Mouse (Mus musculus) neural tube, embryonic 13.5 days (tissue): Measurements from ENCODE around the gene Slc41a1. TPM values are rescaled to one million over a fixed set of nuclear protein-coding genes. Genes with fewer than 3 reads are reported as not detected.

Source experiments
- ATAC-seq: fragments of 200-750 bp; cut with Nextera tagmentation; 2 replicates; pipeline ENCODE4 v1.8.0; 2017; ENCODE audit warnings: low read depth, mild to moderate bottlenecking, moderate TSS enrichment, moderate library complexity
- H3K27ac ChIP-seq: fragments of 300-500 bp; sonication (generic); replicated peaks from 2 replicates; pipeline ENCODE4 v1.5.1; 2015; ENCODE audit warnings: moderate library complexity, mild to moderate bottlenecking, inconsistent platforms
- H3K27me3 ChIP-seq: fragments of 300-500 bp; sonication (generic); 2 replicates; pipeline ENCODE4 v1.6.1; 2015; ENCODE audit warnings: mild to moderate bottlenecking, inconsistent platforms
- H3K36me3 ChIP-seq: fragments of 300-500 bp; sonication (generic); 2 replicates; pipeline ENCODE4 v1.6.1; 2015; ENCODE audit warnings: mild to moderate bottlenecking, inconsistent platforms
- H3K4me1 ChIP-seq: fragments of 300-500 bp; sonication (generic); replicated peaks from 2 replicates; pipeline ENCODE4 v1.6.1; 2015; ENCODE audit warnings: inconsistent platforms
- H3K4me2 ChIP-seq: fragments of 300-500 bp; sonication (generic); 2 replicates; pipeline ENCODE4 v1.6.1; 2015; ENCODE audit warnings: inconsistent platforms, mild to moderate bottlenecking, moderate library complexity
- H3K4me3 ChIP-seq: fragments of 300-500 bp; sonication (generic); 2 replicates; pipeline ENCODE4 v1.5.1; 2015; ENCODE audit warnings: mild to moderate bottlenecking, inconsistent platforms
- H3K9ac ChIP-seq: fragments of 300-500 bp; sonication (generic); 2 replicates; pipeline ENCODE4 v1.6.1; 2015; ENCODE audit warnings: moderate library complexity, mild to moderate bottlenecking, inconsistent platforms
- H3K9me3 ChIP-seq: fragments of 300-500 bp; sonication (generic); 2 replicates; pipeline ENCODE4 v1.6.1; 2016; ENCODE audit warnings: inconsistent platforms
- WGBS: fragments of 180-500 bp; shearing (Covaris S2); methylation state at CpG from one replicate; pipeline ENCODE4 v1.1.7; 2015; 5-methylcytosine and 5-hydroxymethylcytosine counted together
- polyA plus RNA-seq: library from polyadenylated mRNA; unstranded; fragments of >200 nt; fragmentation: Nextera tagmentation; extraction: Ambion mirVana; gene quantifications from 2 replicates; pipeline ENCODE4 v1.2.1, GENCODE M21; 2015

Gene Slc41a1
- polyA plus RNA-seq: 13.0 and 13.9 TPM in 2 replicates

DNA sequence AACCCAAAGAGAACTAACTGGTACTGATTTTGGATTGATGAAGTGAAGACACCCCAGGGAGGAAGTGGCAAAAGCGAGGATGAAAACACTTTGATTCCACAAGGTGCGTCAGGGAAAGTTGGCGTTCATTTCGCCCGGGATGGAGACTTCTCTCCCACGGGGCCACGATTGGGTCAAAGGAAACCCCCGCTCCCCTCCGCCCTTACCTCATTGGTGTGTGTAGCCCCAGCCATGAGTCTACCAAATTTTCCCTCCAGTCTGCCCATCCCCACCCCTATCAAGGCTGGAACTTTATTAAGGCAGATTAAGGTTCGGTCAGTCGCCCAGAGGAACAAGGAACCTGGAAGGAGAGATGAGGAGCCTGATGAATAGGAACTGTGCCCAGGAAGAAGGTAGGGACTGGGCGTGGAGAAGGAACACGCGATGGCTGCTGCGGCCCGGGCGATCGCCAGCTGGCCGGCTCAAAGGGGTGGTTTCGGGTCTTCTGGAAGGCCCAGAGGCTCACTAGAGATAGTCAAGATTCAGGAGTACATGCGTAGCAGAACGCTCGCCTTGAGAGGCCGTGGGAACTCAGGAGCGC, at the start of gene Slc41a1:
Slc41a1 (plus strand) TSS at position 287 of the 580 bp plus-strand sequence.
- peak within 1 kb of the TSS; percentile 83 for H3K27ac ChIP-seq
- ATAC-seq: peak; percentile 70
- peaks cover 45% of the 10 kb centered on the region for H3K4me1 ChIP-seq
- H3K36me3 ChIP-seq: peaks cover 7% of the 10 kb centered on the region; the same call in 1 of the 2 replicates
- H3K9me3 ChIP-seq: no peaks in the 10 kb centered on the region
- H3K4me2 ChIP-seq: peak within 1 kb of the TSS; percentile 76
- peak within 1 kb of the TSS; percentile 76 for H3K4me3 ChIP-seq
- WGBS: 3% methylated on average over 25 of the region's 25 CpGs
- H3K9ac ChIP-seq: peak within 1 kb of the TSS; percentile 77
- 0 out of 2 replicates have a peak, but pooled peaks cover 4% of the 10 kb centered on the region for H3K27me3 ChIP-seq

DNA sequence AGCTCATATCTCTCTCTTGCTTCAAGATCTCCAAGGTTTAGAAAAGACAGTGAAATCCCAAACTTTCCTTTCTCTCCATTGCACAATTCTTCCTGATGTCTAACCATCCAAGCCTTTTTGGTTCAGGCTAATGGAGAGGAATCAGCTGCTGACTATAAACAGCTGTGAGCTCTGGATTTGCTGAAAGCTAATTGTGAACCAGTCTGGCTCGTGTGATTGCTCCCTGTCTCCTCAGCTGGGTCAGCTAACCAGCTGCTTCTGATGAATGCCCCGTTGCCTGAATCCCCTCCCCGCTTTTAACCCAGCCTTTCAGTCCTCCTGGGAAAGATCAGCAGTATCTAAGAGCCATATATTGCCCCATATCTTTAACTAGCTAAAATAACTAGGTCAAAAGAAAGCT, 32.7 kb upstream of the Slc41a1 start:
- WGBS: 23% methylated on average over 3 of the region's 3 CpGs
- H3K27me3 ChIP-seq: peaks cover 10% of the 10 kb centered on the region
- no peak overlapping the region for H3K4me2 ChIP-seq
- H3K27ac ChIP-seq: no peak overlapping the region
- H3K36me3 ChIP-seq: no peaks in the 10 kb centered on the region
- H3K4me3 ChIP-seq: no peak overlapping the region
- H3K9me3 ChIP-seq: no peaks in the 10 kb centered on the region
- no peak; the same call in 1 of the 2 replicates for ATAC-seq
- H3K9ac ChIP-seq: no peak overlapping the region
- H3K4me1 ChIP-seq: peaks cover 9% of the 10 kb centered on the region

DNA sequence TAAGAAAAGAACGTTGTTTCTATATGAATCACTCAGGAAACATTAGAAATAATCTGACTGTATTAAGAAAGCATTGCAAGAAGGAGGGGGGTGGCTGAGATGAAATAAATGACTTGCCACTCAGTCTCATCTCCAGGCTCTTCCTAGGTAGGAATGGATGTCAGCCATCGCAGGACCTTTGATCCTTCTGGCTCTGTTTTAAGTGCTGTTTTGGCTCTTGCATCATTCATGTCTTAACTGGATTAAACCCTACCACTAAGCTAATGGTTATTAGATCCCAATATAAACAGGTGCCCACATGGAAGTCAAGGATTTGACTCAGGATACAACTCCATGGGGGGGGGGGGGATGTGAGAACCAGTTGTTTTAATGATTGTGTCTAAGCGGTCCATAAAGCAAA, 32.1 kb upstream of the Slc41a1 start:
- no peak for ATAC-seq
- Histone ChIP-seq H3K4me3 (no peak overlapping the region), H3K9me3 (no peaks in the 10 kb centered on the region), H3K4me2 (no peak overlapping the region), H3K36me3 (no peaks in the 10 kb centered on the region), H3K27ac (no peak overlapping the region), H3K27me3 (peaks cover 10% of the 10 kb centered on the region), H3K9ac (no peak overlapping the region), H3K4me1 (peaks cover 9% of the 10 kb centered on the region)
- 93% methylated on average over 3 of the region's 3 CpGs for WGBS

DNA sequence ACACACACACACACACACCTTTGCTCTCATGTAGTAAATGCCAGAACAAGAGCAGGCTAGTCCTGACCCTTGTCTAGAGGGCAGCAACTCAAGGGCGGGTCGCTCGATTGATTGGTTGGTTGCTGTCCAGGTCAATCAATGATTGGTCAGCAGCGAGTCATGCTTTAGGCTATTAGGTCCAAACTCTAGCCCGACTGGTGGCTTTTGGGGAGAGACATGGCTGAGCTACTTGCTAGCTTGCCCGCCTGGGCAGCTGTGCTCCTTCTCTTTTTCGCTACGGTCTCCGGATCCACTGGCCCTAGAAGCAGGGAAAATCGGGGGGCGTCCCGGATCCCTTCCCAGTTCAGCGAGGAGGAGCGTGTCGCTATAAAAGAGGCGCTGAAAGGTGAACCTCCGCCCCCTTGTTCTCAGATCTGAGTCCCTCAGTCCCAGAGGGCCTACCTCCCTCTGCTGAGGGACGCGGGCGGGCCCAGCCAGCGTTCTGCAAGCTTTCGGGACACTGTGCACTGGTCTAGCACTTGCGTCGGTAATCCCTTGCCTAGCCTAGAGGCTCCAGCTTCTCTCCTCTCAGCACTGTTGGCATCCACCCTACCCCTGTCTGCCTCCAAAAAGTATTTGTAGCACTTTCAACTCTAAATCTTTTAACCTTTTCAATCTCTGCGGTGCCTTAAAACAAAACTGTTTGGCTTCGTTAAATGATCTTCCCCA, 29.9 kb upstream of the Slc41a1 start, which contains the start of gene Pm20d1:
Pm20d1 (plus strand) TSS at position 180 of the 708 bp plus-strand sequence.
- H3K9ac ChIP-seq: no peak within 1 kb of the TSS
- no peak for ATAC-seq
- H3K4me2 ChIP-seq: peak within 1 kb of the TSS; percentile 53
- H3K27me3 ChIP-seq: peaks cover 10% of the 10 kb centered on the region
- 8% methylated on average over 26 of the region's 26 CpGs for WGBS
- H3K27ac ChIP-seq: no peak within 1 kb of the TSS
- peaks cover 9% of the 10 kb centered on the region for H3K4me1 ChIP-seq
- peak within 1 kb of the TSS; percentile 22 for H3K4me3 ChIP-seq
- no peaks in the 10 kb centered on the region for H3K36me3 ChIP-seq
- no peaks in the 10 kb centered on the region for H3K9me3 ChIP-seq

DNA sequence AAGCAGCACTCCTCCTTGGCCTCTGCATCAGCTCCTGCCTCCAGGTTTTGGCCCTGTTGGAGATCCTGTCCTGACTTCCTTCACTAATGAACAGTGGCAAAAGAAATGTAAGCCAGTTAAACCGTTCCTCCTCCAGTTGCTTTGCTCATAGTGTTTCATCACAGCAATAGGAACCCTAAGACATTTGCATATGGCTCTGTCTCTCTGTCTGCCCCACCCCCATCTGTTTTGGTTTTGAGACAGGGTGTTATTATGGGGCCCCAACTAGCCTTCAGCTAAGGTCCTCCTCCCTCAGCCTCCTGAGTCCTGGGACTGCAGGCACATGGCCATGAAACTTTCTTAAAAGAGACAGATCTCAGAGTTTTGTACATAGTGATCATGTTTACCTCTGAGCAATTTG, 27.3 kb upstream of the Slc41a1 start:
- WGBS: 39% methylated on average over 1 of the region's 1 CpGs

DNA sequence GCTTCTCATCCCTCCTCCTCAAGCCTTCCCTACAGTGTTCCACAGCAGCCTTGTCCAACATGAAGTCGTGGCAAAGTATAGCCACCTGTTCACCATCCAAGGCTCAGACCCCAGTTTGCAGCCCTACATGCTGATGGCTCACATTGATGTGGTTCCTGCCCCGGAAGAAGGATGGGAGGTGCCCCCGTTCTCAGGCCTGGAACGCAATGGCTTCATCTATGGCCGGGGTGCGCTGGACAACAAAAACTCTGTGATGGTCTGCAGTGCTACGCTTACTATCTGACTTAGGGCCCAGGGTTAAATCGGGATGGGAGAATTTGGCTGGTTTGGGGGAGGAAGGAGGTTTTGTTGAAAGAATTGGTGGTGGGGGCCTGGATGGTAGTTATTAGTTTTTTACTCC, 26.2 kb upstream of the Slc41a1 start:
- Histone ChIP-seq H3K9ac (no peak overlapping the region), H3K36me3 (no peaks in the 10 kb centered on the region), H3K9me3 (no peaks in the 10 kb centered on the region), H3K4me3 (no peak overlapping the region), H3K4me2 (no peak overlapping the region), H3K4me1 (peaks cover 9% of the 10 kb centered on the region), H3K27ac (no peak overlapping the region), H3K27me3 (peaks cover 10% of the 10 kb centered on the region)
- no peak for ATAC-seq
- WGBS: 91% methylated on average over 8 of the region's 8 CpGs

More for the DNA sequence above, 27.3 kb upstream of the Slc41a1 start:
- no peaks in the 10 kb centered on the region for H3K36me3 ChIP-seq
- peaks cover 9% of the 10 kb centered on the region for H3K4me1 ChIP-seq
- ATAC-seq: no peak
- no peak overlapping the region for H3K4me2 ChIP-seq
- H3K9me3 ChIP-seq: no peaks in the 10 kb centered on the region
- H3K27me3 ChIP-seq: peaks cover 10% of the 10 kb centered on the region
- no peak overlapping the region for H3K9ac ChIP-seq
- H3K4me3 ChIP-seq: no peak overlapping the region
- no peak overlapping the region for H3K27ac ChIP-seq

DNA sequence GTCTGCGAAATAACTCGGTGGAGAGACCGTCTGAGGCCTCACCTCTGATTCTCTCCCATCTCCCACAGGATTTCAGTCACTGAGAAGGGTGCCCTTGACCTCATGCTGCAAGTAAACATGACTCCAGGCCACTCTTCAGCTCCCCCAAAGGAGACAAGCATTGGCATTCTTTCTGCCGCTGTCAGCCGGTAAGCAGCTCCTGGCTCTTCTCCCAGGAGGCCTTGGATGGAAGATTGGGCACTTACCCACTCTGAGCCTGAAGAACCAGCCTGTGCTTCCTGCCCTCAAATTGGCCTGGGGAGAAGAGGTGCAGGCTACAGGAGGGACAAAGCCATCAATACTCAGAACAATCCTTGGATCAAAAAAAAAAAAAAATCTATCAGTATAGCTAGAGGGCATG, 24.6 kb upstream of the Slc41a1 start:
- H3K27me3 ChIP-seq: peaks cover 7% of the 10 kb centered on the region; the same call in 1 of the 2 replicates
- H3K4me3 ChIP-seq: no peak overlapping the region
- H3K27ac ChIP-seq: no peak overlapping the region
- H3K4me1 ChIP-seq: peaks cover 2% of the 10 kb centered on the region; the same call in 1 of the 2 replicates
- no peak overlapping the region for H3K9ac ChIP-seq
- H3K36me3 ChIP-seq: no peaks in the 10 kb centered on the region
- no peaks in the 10 kb centered on the region for H3K9me3 ChIP-seq
- ATAC-seq: no peak
- no peak overlapping the region for H3K4me2 ChIP-seq
- 91% methylated on average over 5 of the region's 5 CpGs for WGBS

DNA sequence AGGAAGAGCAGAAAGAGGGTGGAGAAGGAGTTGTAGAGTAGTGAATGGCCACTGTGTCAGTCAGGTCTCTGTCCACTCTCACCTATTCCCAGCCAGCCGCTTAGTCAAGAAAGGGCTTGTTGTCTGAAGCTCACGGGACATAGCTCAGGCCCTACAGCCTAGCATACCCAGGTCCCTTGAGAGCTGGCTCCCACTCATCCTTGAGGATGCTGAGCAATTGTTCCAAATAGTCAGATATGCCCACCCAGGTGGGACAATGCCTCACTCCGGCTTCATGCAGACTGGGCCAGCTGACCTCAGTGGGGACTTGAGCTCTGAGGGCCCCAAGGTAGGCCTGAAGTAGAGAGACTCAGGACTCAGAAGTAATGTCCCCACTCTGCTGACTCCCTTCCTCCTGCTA, 23.1 kb upstream of the Slc41a1 start:
- Histone ChIP-seq H3K36me3 (no peaks in the 10 kb centered on the region), H3K9ac (no peak overlapping the region), H3K9me3 (no peaks in the 10 kb centered on the region), H3K27me3 (no peaks in the 10 kb centered on the region), H3K4me2 (no peak overlapping the region), H3K4me1 (no peaks in the 10 kb centered on the region), H3K4me3 (no peak overlapping the region), H3K27ac (no peak overlapping the region)
- no peak for ATAC-seq
- WGBS: 91% methylated on average over 3 of the region's 3 CpGs

DNA sequence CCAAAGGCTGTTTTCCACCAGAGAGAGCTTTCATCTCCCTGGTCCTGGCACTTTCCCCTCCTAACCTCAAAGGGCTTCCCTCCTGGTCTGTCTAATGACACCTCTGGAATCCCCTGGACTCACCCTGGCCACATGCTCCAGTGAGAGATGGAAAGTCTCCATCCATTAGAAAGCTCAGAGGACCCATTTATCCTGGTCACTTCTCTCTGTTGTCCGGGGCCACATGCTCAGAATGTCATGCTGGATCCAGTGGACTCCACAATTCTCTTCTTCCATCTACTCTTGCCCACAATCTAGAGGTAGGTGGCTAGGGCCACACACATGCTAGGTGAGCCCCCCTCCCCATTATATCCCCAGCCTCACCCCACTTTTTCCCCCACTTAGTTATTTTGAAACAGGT, 18.3 kb upstream of the Slc41a1 start:
- WGBS: 74% methylated on average over 1 of the region's 1 CpGs
- H3K9ac ChIP-seq: no peak overlapping the region
- ATAC-seq: no peak
- no peaks in the 10 kb centered on the region for H3K4me1 ChIP-seq
- no peak overlapping the region for H3K4me2 ChIP-seq
- H3K36me3 ChIP-seq: no peaks in the 10 kb centered on the region
- H3K9me3 ChIP-seq: no peaks in the 10 kb centered on the region
- H3K27ac ChIP-seq: no peak overlapping the region
- no peaks in the 10 kb centered on the region for H3K27me3 ChIP-seq
- H3K4me3 ChIP-seq: no peak overlapping the region

DNA sequence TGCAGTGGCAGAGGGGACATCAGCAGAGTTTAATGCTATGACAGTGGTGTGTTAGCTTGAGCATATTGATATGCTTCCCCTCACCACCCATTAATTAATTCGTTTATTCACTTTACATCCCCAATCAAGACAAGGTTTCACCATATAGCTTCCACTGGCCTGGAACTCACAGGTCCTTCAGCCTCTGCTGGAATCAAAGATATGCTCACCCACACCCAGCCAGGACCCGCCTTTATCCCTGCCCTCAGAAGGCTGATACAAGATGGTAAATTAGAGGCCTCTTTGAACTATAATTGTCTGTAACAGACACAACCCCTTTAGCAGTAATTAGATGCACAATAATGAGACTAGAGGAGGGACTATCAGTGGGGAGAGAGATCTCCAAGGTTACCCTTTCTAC, 17.6 kb upstream of the Slc41a1 start:
- no peak for ATAC-seq
- Histone ChIP-seq H3K9ac (no peak overlapping the region), H3K4me3 (no peak overlapping the region), H3K27ac (no peak overlapping the region), H3K9me3 (no peaks in the 10 kb centered on the region), H3K4me1 (no peaks in the 10 kb centered on the region), H3K4me2 (no peak overlapping the region), H3K27me3 (no peaks in the 10 kb centered on the region), H3K36me3 (no peaks in the 10 kb centered on the region)
- 61% methylated on average over 2 of the region's 2 CpGs for WGBS

DNA sequence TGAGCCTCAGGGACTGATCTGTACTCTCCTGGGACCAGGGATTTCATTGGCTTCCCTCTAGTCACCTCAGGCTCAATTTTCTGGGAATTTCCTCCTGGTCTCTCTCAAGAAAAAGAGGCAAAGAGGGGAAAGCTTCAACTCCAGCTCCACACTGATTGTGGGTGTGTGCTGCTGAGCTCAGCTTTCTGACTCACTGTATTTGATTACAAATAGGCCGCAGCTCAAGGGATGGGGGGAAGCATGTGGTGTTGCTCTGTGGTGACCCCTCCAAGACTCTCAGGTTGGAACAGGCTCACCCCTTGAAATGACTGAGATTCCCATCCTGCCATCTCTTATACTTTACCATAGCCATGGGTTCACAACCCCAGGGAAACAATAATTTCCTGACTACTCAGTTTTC, 15.9 kb upstream of the Slc41a1 start:
- Histone ChIP-seq H3K27me3 (no peaks in the 10 kb centered on the region), H3K4me3 (no peak overlapping the region), H3K4me2 (no peak overlapping the region), H3K36me3 (no peaks in the 10 kb centered on the region), H3K9me3 (no peaks in the 10 kb centered on the region), H3K9ac (no peak overlapping the region), H3K27ac (no peak overlapping the region), H3K4me1 (no peaks in the 10 kb centered on the region)
- WGBS: 91% methylated on average over 1 of the region's 1 CpGs
- ATAC-seq: no peak

DNA sequence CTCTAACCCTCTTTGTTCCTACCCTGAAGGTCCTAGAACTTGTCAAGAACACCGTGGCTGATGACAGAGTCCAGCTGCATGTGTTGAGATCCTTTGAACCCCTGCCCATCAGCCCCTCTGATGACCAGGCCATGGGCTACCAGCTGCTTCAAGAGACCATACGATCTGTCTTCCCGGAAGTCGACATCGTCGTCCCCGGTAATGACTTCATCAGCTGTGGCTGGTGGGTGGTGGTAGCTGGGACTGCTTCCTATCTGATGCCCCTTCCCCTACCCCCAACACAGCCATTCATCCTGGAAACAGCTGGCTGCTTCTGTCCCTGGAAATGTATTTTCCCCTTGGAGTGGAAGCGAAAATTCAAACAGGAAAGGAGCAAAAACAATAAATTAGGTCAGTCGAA, 15.3 kb upstream of the Slc41a1 start:
- Histone ChIP-seq H3K4me1 (no peaks in the 10 kb centered on the region), H3K4me2 (no peak overlapping the region), H3K9me3 (no peaks in the 10 kb centered on the region), H3K36me3 (no peaks in the 10 kb centered on the region), H3K4me3 (no peak overlapping the region), H3K9ac (no peak overlapping the region), H3K27me3 (no peaks in the 10 kb centered on the region), H3K27ac (no peak overlapping the region)
- 73% methylated on average over 9 of the region's 9 CpGs for WGBS
- no peak for ATAC-seq
